Mouse (Mus musculus) lung, adult 2 months (tissue): ENCODE data around the gene Lad1.

Experiments
- CTCF ChIP-seq: fragments of 200-500 bp; IDR thresholded peaks from 2 replicates; pipeline ENCODE4 v1.5.1; 2011; ENCODE audit warnings: mild to moderate bottlenecking, low read length, control low read depth; ENCODE audit not compliant: insufficient read depth
- POLR2A ChIP-seq: fragments of 200-500 bp; IDR thresholded peaks from 2 replicates; pipeline ENCODE4 v1.6.1; 2011; ENCODE audit warnings: low read depth, mild to moderate bottlenecking, control low read depth, low read length, borderline replicate concordance; ENCODE audit errors: extremely low read depth

DNA sequence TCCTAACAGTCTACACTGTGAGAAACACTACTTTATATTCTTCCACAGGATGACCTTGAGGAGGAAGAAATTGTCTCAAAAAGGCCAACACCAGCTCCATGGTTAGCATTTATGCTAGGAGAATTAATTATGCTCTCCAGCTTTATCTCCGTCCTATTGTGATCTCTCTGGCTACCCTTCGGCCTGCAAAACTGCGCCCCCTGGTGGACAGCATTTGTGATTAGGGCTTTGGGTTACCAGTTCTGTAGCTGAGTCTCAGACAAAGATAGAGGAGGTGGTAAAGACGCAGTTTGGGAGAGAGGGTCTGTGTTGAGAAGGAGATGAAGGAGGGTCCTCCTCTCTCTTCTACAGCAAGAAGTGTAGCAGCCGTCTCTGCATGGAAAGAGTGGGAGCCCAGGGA is 28.6 kb upstream of the Lad1 start:
- TF ChIP-seq POLR2A (no peak), CTCF (peak; percentile 88)
